Mouse (Mus musculus) gastrocnemius, postnatal 10 days (tissue): ENCODE data around the gene Cops3. TPM values are rescaled to one million over a fixed set of nuclear protein-coding genes. Genes with fewer than 3 reads are reported as not detected.

Source experiments
- DNase-seq: peaks from one replicate; pipeline ENCODE4 v3.0.0; 2021; ENCODE audit warnings: mixed read lengths
- total RNA-seq, 2 experiments: library from RNA; stranded (reverse); gene quantifications; 2 replicates each; pipeline ENCODE4 v1.2.3; 2021

Gene Cops3
- total RNA-seq, 2 experiments from 2014 or later = 72.7 to 75.2 TPM

- no peak for DNase-seq
These were observed 28.4 kb downstream of the Cops3 start for GRCm38 (mm10) chr11:59811211-59811610.

- DNase-seq = no peak
These were observed 29.0 kb downstream of the Cops3 start for GRCm38 (mm10) chr11:59810480-59811158.

GRCm38 (mm10) chr11:59809670-59810474 is 29.8 kb downstream of the Cops3 start, which contains the start of gene Flcn:
Gene Flcn (minus strand): TSS chr11:59810016.
- DNase-seq = peak; percentile 81

- no peak for DNase-seq
These were observed 30.5 kb downstream of the Cops3 start for GRCm38 (mm10) chr11:59809071-59809669.

- no peak for DNase-seq
These were observed 31.3 kb downstream of the Cops3 start for GRCm38 (mm10) chr11:59808170-59808960.

- no peak for DNase-seq
These were observed 34.0 kb downstream of the Cops3 start for GRCm38 (mm10) chr11:59805656-59806055.

- no peak for DNase-seq
These were observed 34.4 kb downstream of the Cops3 start for GRCm38 (mm10) chr11:59805256-59805655.

- DNase-seq = peak; percentile 54
These were observed 35.1 kb downstream of the Cops3 start for GRCm38 (mm10) chr11:59804409-59805110.

GRCm38 (mm10) chr11:59803516-59803915 is 36.1 kb downstream of the Cops3 start:
- DNase-seq = no peak

GRCm38 (mm10) chr11:59801881-59802280 is 37.8 kb downstream of the Cops3 start:
- DNase-seq = no peak

- no peak for DNase-seq
These were observed 39.2 kb downstream of the Cops3 start for GRCm38 (mm10) chr11:59800412-59800811.

GRCm38 (mm10) chr11:59793390-59793789 is 46.2 kb downstream of the Cops3 start:
- DNase-seq = no peak

- no peak for DNase-seq
These were observed 50.3 kb downstream of the Cops3 start for GRCm38 (mm10) chr11:59789311-59789710.

- DNase-seq = peak; percentile 71
These were observed 52.3 kb downstream of the Cops3 start, which contains the start of gene Pld6 for GRCm38 (mm10) chr11:59787199-59787781. Gene Pld6 (minus strand): TSS chr11:59787645.

- no peak for DNase-seq
These were observed 53.0 kb downstream of the Cops3 start for GRCm38 (mm10) chr11:59786444-59787198.

- DNase-seq = no peak
These were observed 56.0 kb downstream of the Cops3 start for GRCm38 (mm10) chr11:59783591-59783990.

- DNase-seq = no peak
These were observed 57.5 kb downstream of the Cops3 start for GRCm38 (mm10) chr11:59782091-59782590.

- DNase-seq = no peak
These were observed 59.4 kb downstream of the Cops3 start for GRCm38 (mm10) chr11:59780241-59780640.

GRCm38 (mm10) chr11:59779406-59779805 is 60.2 kb downstream of the Cops3 start:
- DNase-seq = no peak

GRCm38 (mm10) chr11:59778874-59779223 is 60.8 kb downstream of the Cops3 start:
- DNase-seq = no peak
